Mouse (Mus musculus) bone marrow, adult 2 months (tissue): ENCODE measurements around the gene Chst12.

Source experiments
- CTCF ChIP-seq: fragments of 200-500 bp; IDR thresholded peaks from 2 replicates; pipeline ENCODE4 v1.5.1; 2011; ENCODE audit warnings: low read length, control low read depth; ENCODE audit not compliant: control insufficient read depth, insufficient read depth
- POLR2A ChIP-seq: fragments of 200-500 bp; IDR thresholded peaks from 2 replicates; pipeline ENCODE4 v1.6.1; 2011; ENCODE audit warnings: low read depth, mild to moderate bottlenecking, control low read depth, low read length, borderline replicate concordance; ENCODE audit not compliant: control insufficient read depth

GRCm38 (mm10) chr5:140492684-140493233 is 12.6 kb upstream of the Chst12 start:
- TF ChIP-seq POLR2A (no peak), CTCF (no peak)
